Mouse (Mus musculus): ENCODE results near the gene Cdrt4. TPM values are rescaled to one million over a fixed set of nuclear protein-coding genes. Genes with fewer than 3 reads are reported as not detected.

Cdrt4 gene
- polyA plus RNA-seq (2012; ENCODE audit: insufficient read depth, insufficient read length, low replicate concordance, missing spikeins) = not detected in 2 replicates

GRCm38 (mm10) chr11:62951012-62951411, at the start of gene Cdrt4:
Cdrt4 (plus strand) TSS chr11:62951193.
- no peak for TF ChIP-seq CTCF (IDR thresholded peaks at IDR 0.05; ENCODE audit: insufficient read depth, low read depth, low read length)
- TF ChIP-seq POLR2A (IDR thresholded peaks at IDR 0.05; ENCODE audit: insufficient read depth, low read depth, low read length) = no peak
- WGBS = 91% methylated on average over 3 of the region's 3 CpGs
- Histone ChIP-seq H3K4me1 (ENCODE audit: control insufficient read depth, insufficient read depth, low read length) (no peaks in the 10 kb centered on the region), H3K27ac (ENCODE audit: insufficient read depth, low read depth, low read length) (no peak within 1 kb of the TSS), H3K4me3 (ENCODE audit: insufficient read depth, low read depth, low read length) (no peak within 1 kb of the TSS)

DNA sequence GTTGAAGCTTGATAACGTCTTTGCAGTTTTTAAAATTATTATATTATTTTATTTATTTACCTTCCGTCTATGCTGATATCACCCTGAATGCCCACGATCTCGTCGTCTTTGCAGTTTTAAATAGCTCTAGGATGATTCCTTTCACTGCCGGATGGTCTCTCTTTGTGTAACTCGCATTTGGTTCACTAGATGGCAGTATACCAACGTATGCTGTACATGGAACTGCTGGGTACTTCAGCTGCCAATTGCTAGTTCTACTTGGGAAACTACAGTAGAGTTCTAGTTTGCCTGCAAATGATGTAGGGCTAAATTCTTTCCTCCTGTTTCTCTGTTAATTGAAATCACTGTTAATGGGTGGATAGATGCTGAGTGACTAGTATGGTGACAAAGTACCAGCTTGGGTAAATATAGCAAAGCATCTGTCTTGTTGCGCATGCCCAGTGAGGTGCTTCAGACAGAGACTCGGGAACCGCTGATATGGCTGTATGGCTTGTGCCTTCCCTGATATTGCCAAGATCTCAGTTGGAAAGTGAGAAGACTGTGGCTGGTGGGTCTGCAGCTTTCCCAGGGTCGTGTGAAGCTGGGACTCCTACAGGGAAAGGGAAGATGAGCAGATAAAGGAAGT, 49.2 kb upstream of the Cdrt4 start:
- WGBS = 25% methylated on average over 12 of the region's 12 CpGs
- Histone ChIP-seq H3K4me1 (ENCODE audit: control insufficient read depth, insufficient read depth, low read length) (no peaks in the 10 kb centered on the region), H3K27ac (ENCODE audit: insufficient read depth, low read depth, low read length) (no peak overlapping the region), H3K4me3 (ENCODE audit: insufficient read depth, low read depth, low read length) (no peak overlapping the region)
- TF ChIP-seq CTCF (IDR thresholded peaks at IDR 0.05; ENCODE audit: insufficient read depth, low read depth, low read length) (no peak), POLR2A (IDR thresholded peaks at IDR 0.05; ENCODE audit: insufficient read depth, low read depth, low read length) (no peak)

- 70% methylated on average over 6 of the region's 6 CpGs for WGBS
- Histone ChIP-seq H3K4me1 (ENCODE audit: control insufficient read depth, insufficient read depth, low read length) (no peaks in the 10 kb centered on the region), H3K4me3 (ENCODE audit: insufficient read depth, low read depth, low read length) (no peak overlapping the region), H3K27ac (ENCODE audit: insufficient read depth, low read depth, low read length) (no peak overlapping the region)
- TF ChIP-seq CTCF (IDR thresholded peaks at IDR 0.05; ENCODE audit: insufficient read depth, low read depth, low read length) = no peak
- no peak for TF ChIP-seq POLR2A (IDR thresholded peaks at IDR 0.05; ENCODE audit: insufficient read depth, low read depth, low read length)
These were observed 47.0 kb upstream of the Cdrt4 start for GRCm38 (mm10) chr11:62903871-62904495.

GRCm38 (mm10) chr11:62909720-62910306, 41.2 kb upstream of the Cdrt4 start:
- WGBS = 86% methylated on average over 3 of the region's 3 CpGs
- H3K4me1 ChIP-seq (ENCODE audit: control insufficient read depth, insufficient read depth, low read length) = peaks cover 5% of the 10 kb centered on the region
- no peak for TF ChIP-seq POLR2A (IDR thresholded peaks at IDR 0.05; ENCODE audit: insufficient read depth, low read depth, low read length)
- TF ChIP-seq CTCF (IDR thresholded peaks at IDR 0.05; ENCODE audit: insufficient read depth, low read depth, low read length) = no peak
- H3K27ac ChIP-seq (ENCODE audit: insufficient read depth, low read depth, low read length) = no peak overlapping the region
- H3K4me3 ChIP-seq (ENCODE audit: insufficient read depth, low read depth, low read length) = no peak overlapping the region

- H3K4me1 ChIP-seq (ENCODE audit: control insufficient read depth, insufficient read depth, low read length) = peaks cover 5% of the 10 kb centered on the region
- peak overlapping the region; percentile 12; the same call in 1 of the 2 replicates for H3K27ac ChIP-seq (ENCODE audit: insufficient read depth, low read depth, low read length)
- WGBS = 24% methylated on average over 8 of the region's 8 CpGs
- H3K4me3 ChIP-seq (ENCODE audit: insufficient read depth, low read depth, low read length) = no peak overlapping the region
- no peak for TF ChIP-seq CTCF (IDR thresholded peaks at IDR 0.05; ENCODE audit: insufficient read depth, low read depth, low read length)
- no peak for TF ChIP-seq POLR2A (IDR thresholded peaks at IDR 0.05; ENCODE audit: insufficient read depth, low read depth, low read length)
These were observed 39.6 kb upstream of the Cdrt4 start for GRCm38 (mm10) chr11:62911362-62911761.

DNA sequence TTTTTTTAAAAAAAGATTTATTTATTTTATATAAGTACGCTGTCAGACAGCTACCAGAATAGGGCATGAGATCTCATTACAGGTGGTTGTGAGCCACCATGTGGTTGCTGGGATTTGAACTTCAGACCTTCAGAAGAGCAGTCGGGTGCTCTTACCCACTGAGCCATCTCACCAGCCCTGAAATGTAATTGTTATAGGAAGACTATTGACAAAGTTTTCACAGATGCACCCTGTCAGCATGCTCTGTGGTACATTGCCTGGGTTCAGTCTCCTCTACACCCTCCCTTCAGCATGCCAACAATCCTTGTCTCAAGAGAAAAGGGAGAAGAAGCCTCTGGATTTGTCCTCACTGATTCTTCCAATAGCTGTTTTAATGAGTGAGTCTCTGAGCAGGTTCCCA, 37.9 kb upstream of the Cdrt4 start:
- TF ChIP-seq POLR2A (IDR thresholded peaks at IDR 0.05; ENCODE audit: insufficient read depth, low read depth, low read length) = no peak
- TF ChIP-seq CTCF (IDR thresholded peaks at IDR 0.05; ENCODE audit: insufficient read depth, low read depth, low read length) = no peak
- H3K4me3 ChIP-seq (ENCODE audit: insufficient read depth, low read depth, low read length) = no peak overlapping the region
- peaks cover 5% of the 10 kb centered on the region for H3K4me1 ChIP-seq (ENCODE audit: control insufficient read depth, insufficient read depth, low read length)
- no peak overlapping the region for H3K27ac ChIP-seq (ENCODE audit: insufficient read depth, low read depth, low read length)
- WGBS = 94% methylated on average over 2 of the region's 2 CpGs

DNA sequence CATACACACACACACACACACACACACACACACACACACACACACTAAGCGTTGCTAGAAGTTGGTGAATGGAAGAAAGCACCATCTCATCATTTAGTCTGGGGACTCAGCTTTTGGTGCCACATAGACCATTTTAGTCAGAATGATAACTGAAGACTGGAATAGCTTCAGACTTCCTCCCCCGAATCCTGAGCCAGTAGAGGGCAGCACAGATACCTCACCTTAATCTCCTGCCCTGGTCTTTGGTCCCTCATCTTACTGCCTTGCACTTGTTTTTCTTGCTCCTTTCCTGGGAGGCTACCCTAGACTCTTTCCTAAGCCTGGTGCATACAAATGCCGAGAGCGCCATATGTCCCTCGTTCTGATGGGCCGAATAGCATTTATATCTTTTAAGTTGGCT, 36.5 kb upstream of the Cdrt4 start:
- TF ChIP-seq CTCF (IDR thresholded peaks at IDR 0.05; ENCODE audit: insufficient read depth, low read depth, low read length) = no peak
- no peak for TF ChIP-seq POLR2A (IDR thresholded peaks at IDR 0.05; ENCODE audit: insufficient read depth, low read depth, low read length)
- 74% methylated on average over 6 of the region's 6 CpGs for WGBS
- H3K4me3 ChIP-seq (ENCODE audit: insufficient read depth, low read depth, low read length) = no peak overlapping the region
- peaks cover 5% of the 10 kb centered on the region for H3K4me1 ChIP-seq (ENCODE audit: control insufficient read depth, insufficient read depth, low read length)
- H3K27ac ChIP-seq (ENCODE audit: insufficient read depth, low read depth, low read length) = no peak overlapping the region

- no peak overlapping the region for H3K4me3 ChIP-seq (ENCODE audit: insufficient read depth, low read depth, low read length)
- no peak for TF ChIP-seq CTCF (IDR thresholded peaks at IDR 0.05; ENCODE audit: insufficient read depth, low read depth, low read length)
- no peak for TF ChIP-seq POLR2A (IDR thresholded peaks at IDR 0.05; ENCODE audit: insufficient read depth, low read depth, low read length)
- 91% methylated on average over 2 of the region's 2 CpGs for WGBS
- H3K4me1 ChIP-seq (ENCODE audit: control insufficient read depth, insufficient read depth, low read length) = peaks cover 8% of the 10 kb centered on the region
- no peak overlapping the region for H3K27ac ChIP-seq (ENCODE audit: insufficient read depth, low read depth, low read length)
These were observed 35.5 kb upstream of the Cdrt4 start for GRCm38 (mm10) chr11:62915486-62915885.

GRCm38 (mm10) chr11:62916765-62917164, 34.2 kb upstream of the Cdrt4 start:
- TF ChIP-seq CTCF (IDR thresholded peaks at IDR 0.05; ENCODE audit: insufficient read depth, low read depth, low read length) = no peak
- no peak for TF ChIP-seq POLR2A (IDR thresholded peaks at IDR 0.05; ENCODE audit: insufficient read depth, low read depth, low read length)
- Histone ChIP-seq H3K27ac (ENCODE audit: insufficient read depth, low read depth, low read length) (no peak overlapping the region), H3K4me3 (ENCODE audit: insufficient read depth, low read depth, low read length) (no peak overlapping the region), H3K4me1 (ENCODE audit: control insufficient read depth, insufficient read depth, low read length) (peaks cover 8% of the 10 kb centered on the region)
- 69% methylated on average over 2 of the region's 2 CpGs for WGBS
